Mouse (Mus musculus) cortical plate, adult 2 months (tissue): ENCODE measurements around the gene Rela. TPM values are rescaled to one million over a fixed set of nuclear protein-coding genes. Genes with fewer than 3 reads are reported as not detected.
A peak's percentile ranks its signal among the peaks of the same experiment; 100 is the strongest.

Source experiments
- H3K27ac ChIP-seq: fragments of 200-500 bp; 2 replicates; pipeline ENCODE4 v1.5.1; 2012; ENCODE audit warnings: low read length, control low read depth, inconsistent platforms; ENCODE audit not compliant: insufficient read depth
- H3K4me1 ChIP-seq: fragments of 200-500 bp; 2 replicates; pipeline ENCODE4 v1.6.1; 2011; ENCODE audit warnings: low read length; ENCODE audit not compliant: control insufficient read depth, insufficient read depth
- H3K4me3 ChIP-seq: fragments of 200-500 bp; 2 replicates; pipeline ENCODE4 v1.5.1; 2011; ENCODE audit warnings: mild to moderate bottlenecking, low read length, control low read depth; ENCODE audit not compliant: insufficient read depth
- CTCF ChIP-seq: fragments of 200-500 bp; IDR thresholded peaks from 2 replicates; pipeline ENCODE4 v1.5.1; 2011; ENCODE audit warnings: mild to moderate bottlenecking, control low read depth, low read length; ENCODE audit not compliant: insufficient read depth; ENCODE audit errors: extremely low read depth
- POLR2A ChIP-seq: fragments of 200-500 bp; IDR thresholded peaks from 2 replicates; pipeline ENCODE4 v1.6.1; 2011; ENCODE audit warnings: mild to moderate bottlenecking, low read length, control low read depth; ENCODE audit not compliant: insufficient read depth; ENCODE audit errors: extremely low read depth
- polyA plus RNA-seq: library from polyadenylated mRNA; depleted of rRNA; stranded (reverse); fragments of >200 nt; gene quantifications from 2 replicates; pipeline ENCODE4 v1.2.3, GENCODE M21; 2012

Rela gene
- polyA plus RNA-seq, 1 experiment = 30.9 TPM

GRCm38 (mm10) chr19:5646731-5647330, 9.5 kb downstream of the Rela start:
- Histone ChIP-seq H3K4me3 (no peak overlapping the region), H3K27ac (no peak overlapping the region), H3K4me1 (no peaks in the 10 kb centered on the region)
- TF ChIP-seq POLR2A (no peak), CTCF (no peak)

DNA sequence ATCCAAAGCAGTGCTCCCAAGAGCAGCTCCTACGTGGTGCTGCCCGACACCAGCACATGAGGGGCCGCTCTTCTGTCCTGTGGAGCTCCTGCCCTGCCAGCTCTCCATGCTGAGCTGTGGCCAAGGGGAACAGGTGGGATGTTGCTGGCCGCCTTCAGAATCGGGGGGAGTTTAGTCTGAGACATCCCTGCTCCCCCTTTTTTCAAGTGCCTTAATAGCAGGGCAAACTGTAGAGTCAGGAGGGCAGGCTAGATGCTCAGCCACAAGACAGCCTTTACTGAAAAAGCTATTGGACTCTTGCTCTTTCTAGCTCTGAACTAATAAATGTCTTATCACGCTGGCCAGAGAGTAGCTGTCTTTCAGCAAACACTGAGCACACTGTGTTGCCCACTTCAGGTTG, 10.5 kb downstream of the Rela start:
- no peaks in the 10 kb centered on the region for H3K4me1 ChIP-seq
- H3K4me3 ChIP-seq = no peak overlapping the region
- H3K27ac ChIP-seq = no peak overlapping the region
- TF ChIP-seq POLR2A (no peak), CTCF (no peak)

- no peak for TF ChIP-seq CTCF
- TF ChIP-seq POLR2A = peak; percentile 75
- Histone ChIP-seq H3K27ac (peak overlapping the region; percentile 15), H3K4me1 (no peaks in the 10 kb centered on the region), H3K4me3 (peak overlapping the region; percentile 9)
These were observed 11.4 kb downstream of the Rela start for GRCm38 (mm10) chr19:5648401-5649297.

DNA sequence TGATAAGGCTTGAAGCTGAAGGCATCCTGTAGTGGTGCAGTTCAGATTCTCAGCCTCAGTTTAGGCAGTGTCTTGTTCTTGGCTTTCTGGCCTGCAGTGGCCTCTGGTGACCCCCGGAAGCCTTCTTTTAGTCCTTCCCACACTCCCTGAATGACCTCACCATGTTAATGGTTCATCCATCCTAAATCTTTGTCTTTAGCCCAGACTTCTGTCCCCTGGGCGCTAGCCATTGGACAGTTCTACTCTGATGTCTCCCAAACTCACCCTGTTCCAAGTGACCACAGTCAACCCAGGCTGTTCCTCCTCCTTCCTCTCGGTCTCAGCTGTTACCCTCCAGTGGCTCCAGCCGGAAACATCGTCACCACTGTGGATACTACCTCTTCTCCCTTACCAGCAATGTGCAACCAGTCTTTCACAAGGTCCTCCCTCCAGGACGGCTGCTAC, 12.0 kb downstream of the Rela start:
- TF ChIP-seq POLR2A (no peak), CTCF (no peak)
- H3K4me3 ChIP-seq = peak overlapping the region; percentile 9; the same call in 1 of the 2 replicates
- H3K4me1 ChIP-seq = no peaks in the 10 kb centered on the region
- no peak overlapping the region for H3K27ac ChIP-seq

GRCm38 (mm10) chr19:5651502-5652274, 14.4 kb downstream of the Rela start:
- H3K4me3 ChIP-seq = no peak overlapping the region
- no peak overlapping the region for H3K27ac ChIP-seq
- no peaks in the 10 kb centered on the region for H3K4me1 ChIP-seq
- TF ChIP-seq CTCF (no peak), POLR2A (no peak)

- Histone ChIP-seq H3K27ac (no peak overlapping the region), H3K4me1 (no peaks in the 10 kb centered on the region), H3K4me3 (no peak overlapping the region)
- TF ChIP-seq CTCF (no peak), POLR2A (no peak)
These were observed 15.3 kb downstream of the Rela start for GRCm38 (mm10) chr19:5652570-5652969.

GRCm38 (mm10) chr19:5653969-5654719, 16.9 kb downstream of the Rela start:
- no peaks in the 10 kb centered on the region for H3K4me1 ChIP-seq
- peak overlapping the region; percentile 47 for H3K4me3 ChIP-seq
- no peak overlapping the region for H3K27ac ChIP-seq
- TF ChIP-seq CTCF = no peak
- TF ChIP-seq POLR2A = no peak; the same call in 1 of the 2 replicates

DNA sequence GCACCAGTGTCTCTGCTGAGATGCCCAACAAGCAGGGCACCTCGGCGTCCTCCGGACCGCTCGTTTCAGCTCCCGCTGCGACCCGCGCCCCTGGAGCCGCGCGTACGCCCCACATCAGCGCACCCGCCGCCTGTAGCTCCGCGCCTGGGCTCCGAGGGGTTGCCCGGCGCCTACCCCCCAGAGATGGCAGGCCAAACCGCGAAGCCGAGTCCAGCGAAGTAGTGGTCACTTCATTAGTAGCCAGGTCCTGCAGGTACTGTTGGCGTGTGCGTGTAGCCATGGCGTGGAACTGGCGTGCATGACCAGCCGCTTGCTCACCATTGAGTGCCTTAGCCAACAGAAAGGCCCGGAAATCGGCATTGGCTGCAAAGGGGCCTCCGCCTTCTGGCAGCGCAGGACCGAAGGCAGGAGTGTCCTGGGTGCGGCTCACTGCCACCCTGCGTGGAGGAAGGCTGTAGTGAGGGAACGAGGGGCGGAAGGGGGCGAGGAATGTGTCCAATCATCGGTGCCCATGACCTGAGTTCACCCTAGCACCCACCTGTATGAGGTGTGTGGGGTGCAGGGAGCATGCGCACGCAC, 17.5 kb downstream of the Rela start:
- Histone ChIP-seq H3K4me3 (peak overlapping the region; percentile 47; the same call in 1 of the 2 replicates), H3K27ac (no peak overlapping the region), H3K4me1 (no peaks in the 10 kb centered on the region)
- TF ChIP-seq CTCF (no peak), POLR2A (no peak)
